Mouse (Mus musculus) heart, adult 8-10 months (tissue): ENCODE data around the gene Srgn. TPM values are rescaled to one million over a fixed set of nuclear protein-coding genes. Genes with fewer than 3 reads are reported as not detected.
"Not testable (repeated sequence)": the region's sequence is repeated elsewhere in the genome, so short reads cannot be mapped to it uniquely, and the experiment has no call there.

Experiments used
- DNase-seq: peaks from one replicate; pipeline ENCODE4 v3.0.0; 2022; ENCODE audit warnings: low spot score
- total RNA-seq, 4 experiments: library from RNA; stranded (reverse); gene quantifications; 2 replicates each; pipeline ENCODE4 v1.2.4; 2022

Gene Srgn
- total RNA-seq, 4 experiments from 2014 or later, result 36.1 to 45.8 (median 37.8) TPM

GRCm38 (mm10) chr10:62485878-62486582 lies 41.2 kb downstream of the Srgn start:
- DNase-seq, result no peak

DNA sequence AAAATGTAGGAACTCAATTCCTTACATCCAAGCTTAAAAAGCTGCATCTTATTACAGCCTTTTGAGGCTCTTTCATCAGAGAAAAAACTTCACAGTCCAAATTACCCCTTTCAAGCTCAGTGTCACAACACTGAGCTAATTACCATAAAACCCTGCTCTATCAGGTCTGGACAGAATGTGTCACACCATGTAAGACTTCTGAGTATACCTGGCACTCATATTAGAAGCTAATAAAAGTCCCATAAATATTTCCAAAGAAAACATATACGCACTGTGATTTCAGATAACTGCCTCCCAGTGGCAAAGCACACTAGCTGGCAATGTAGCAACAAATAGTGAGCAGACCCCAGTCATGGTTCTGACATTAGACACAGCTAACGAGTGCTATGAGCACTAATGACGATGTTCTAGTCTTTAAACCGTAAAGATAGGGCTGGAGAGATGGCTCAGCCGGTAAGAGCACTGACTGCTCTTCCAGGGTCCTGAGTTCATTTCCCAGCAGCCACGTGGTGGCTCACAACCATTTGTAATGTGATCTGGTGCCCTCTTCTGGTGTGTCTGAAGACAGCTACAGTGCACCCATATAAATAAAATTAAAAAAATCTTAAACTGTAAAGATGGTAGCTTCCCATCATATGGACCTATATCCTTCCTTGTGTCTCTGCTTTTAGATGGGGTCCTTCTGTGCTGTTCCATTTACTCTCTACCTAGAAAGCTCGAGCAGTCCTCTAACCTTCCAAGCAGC lies 46.0 kb downstream of the Srgn start:
- DNase-seq, result no peak

DNA sequence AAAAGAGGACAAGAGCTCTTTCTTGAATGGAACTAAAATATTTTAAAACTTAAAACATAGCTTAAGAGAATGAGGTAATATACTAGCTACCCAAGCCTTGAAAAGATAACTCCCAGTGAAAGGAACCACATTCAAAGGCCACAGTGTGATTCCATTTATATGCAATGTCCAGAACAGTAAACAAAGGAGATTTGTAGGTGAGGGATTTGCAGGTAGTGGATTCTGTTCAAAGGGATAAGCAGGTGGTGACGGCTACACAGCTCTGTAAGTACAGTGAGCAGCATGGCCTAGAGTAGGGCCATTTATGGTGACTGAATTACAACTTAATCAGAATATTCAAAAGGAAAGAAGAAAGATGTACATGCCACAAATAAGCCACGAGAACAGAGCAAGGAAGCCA lies 50.3 kb downstream of the Srgn start:
- no peak for DNase-seq

DNA sequence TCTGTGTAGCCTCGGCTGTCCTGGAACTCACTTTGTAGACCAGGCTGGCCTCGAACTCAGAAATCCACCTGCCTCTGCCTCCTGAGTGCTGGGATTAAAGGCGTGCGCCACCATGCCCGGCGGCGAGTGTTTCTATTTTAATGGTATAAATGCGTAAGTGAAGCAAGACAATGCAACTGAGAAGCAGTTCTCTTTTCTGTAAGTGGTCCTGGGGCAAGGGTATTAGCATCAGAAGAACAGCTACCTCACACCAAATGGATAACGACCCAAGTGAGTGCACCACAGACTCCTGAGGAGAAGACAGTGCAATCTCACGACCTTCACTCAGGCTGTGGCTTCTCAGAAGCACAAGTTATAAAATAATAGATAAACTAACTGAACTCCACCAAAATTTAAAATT lies 52.3 kb downstream of the Srgn start:
- DNase-seq, result no peak

DNA sequence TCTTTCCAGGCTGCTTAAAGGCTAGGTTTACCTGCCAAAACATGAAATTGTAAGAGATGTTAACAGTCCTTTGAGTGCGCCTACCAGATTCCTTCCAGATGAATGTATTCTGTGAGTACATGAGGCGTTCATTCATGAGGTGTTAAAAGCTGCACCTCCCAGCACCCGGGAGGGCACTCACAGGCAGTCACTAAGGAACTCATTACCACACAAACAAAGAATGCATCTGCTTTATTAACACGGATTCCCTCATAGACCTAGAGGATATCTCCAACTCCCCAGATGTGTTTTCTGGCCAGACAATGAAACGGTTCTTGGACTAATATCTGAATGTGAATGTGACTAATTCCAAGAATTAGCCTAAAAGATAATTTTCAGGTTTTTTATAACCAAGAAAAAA lies 56.1 kb downstream of the Srgn start:
- no peak for DNase-seq

DNA sequence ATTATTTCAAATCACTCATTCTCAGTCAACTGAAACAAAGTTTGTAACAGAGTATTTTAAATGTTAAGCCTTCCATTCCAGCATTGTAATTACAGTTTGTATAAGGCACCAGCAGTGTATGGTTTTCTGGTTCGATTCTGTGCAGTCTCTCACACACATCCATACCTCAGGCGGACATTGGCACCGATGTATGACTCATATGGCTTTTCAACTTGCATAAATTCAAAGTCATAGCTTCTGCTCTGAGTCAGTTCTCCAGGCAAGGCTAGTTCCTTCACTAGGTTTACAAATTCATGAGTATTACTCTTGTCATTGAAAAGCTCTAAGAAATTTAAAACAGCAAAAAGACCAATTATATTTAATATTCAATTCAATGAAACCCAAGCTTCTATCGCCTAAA lies 57.5 kb downstream of the Srgn start:
- no peak for DNase-seq

DNA sequence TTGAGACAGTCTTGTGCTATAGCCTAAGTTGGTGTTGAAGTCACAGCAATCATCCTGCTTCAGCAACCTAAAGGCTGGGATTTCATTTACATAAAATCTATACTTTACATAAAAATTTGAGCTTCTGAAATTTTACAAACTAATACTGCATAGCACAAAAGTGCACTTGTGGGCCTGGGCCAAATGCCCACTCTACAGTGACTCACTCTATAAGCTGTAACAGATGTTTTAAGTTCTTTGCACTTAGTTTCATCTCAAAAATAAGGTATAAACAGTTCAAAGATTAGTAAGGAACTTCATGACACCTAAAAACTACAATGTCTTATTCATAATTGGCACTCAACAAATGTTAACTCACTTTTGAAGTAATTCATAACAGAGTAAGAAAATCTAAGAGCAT lies 65.9 kb downstream of the Srgn start:
- DNase-seq, result no peak

- not testable (repeated sequence) for DNase-seq
Observed at GRCm38 (mm10) chr10:62452001-62452400, 75.2 kb downstream of the Srgn start.

DNA sequence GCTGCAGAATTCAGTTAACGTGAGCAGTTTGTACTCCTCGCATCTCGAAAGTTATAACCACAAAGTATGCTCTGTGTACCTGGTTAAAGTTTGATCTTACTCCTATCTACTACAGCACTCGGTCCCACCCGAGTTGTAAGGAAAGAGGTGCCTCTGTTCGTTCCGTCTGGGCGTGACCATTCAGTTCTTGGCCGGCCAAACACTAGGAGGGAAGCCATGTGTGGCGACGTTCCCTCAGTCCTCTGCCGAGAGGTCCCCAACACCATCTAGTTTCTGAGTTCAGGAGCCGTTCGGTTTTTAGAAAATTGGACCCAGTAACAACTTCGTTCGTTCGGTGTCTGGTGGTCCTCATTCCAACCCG lies 77.0 kb downstream of the Srgn start:
- no peak for DNase-seq

DNA sequence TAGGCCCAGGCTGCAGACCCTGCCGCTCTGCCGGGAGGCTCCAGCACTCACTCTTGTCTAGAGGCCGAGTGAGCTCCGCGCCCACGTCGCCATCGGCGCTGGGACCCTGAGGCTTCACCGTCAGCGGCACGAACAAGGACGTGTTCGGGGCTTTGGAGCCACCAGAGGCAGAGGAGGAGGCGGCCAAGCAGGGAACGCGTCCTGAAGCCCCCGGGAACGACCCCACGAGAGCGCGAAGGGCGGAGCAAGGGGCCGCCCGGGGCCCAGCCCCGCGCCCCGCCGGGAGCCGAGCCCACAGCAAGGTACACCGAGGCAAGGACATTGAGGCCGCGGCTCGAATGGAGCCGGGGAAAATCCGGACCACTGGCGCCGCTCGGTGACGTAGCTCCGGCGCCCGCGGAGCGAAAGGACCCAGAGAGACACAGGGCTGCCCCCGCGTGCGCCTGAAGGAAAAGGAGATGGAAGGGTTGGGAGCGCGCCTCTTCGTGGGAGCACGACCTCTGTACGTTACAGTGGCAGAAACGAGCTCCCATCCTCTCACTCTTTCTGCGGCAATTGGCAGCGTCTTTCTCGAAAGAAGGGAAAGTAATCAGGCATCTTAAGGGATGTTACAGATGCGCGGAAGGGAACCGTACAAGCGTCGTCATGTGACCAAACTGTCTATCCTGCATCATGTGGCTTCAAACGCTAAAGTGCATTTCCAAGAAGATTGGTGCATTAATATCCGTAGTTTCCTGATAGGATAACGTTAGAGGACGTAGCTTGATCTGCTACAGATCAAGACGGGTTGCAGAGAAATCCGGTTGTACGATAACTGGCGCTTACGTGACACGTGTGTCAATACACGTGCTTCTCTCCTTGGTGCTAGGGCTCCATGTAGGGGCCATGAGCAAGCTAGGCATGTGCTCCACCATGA lies 77.6 kb downstream of the Srgn start, which contains the start of the genes 4930507D05Rik and Supv3l1:
Gene 4930507D05Rik (plus strand): TSS at position 126 of the 916 bp plus-strand sequence.
Gene Supv3l1 (minus strand): TSS at position 375 of the 916 bp plus-strand sequence.
- DNase-seq, result peak; percentile 87

Other genes starting within 250 kb of the Srgn start
- gene Hk1, start 147.5 kb downstream of the Srgn start, total RNA-seq, result 100 to 1,000 TPM in 3 of 4 experiments, 10 to 100 TPM in 1; 87.3 to 137 (median 106) TPM
- not detected for gene Hkdc1, start 105.0 kb downstream of the Srgn start, total RNA-seq
- gene 4930507D05Rik, start 78.0 kb downstream of the Srgn start, total RNA-seq, result under 1 TPM; 0.14 to 0.37 (median 0.22) TPM
- 10 to 100 TPM; 35.9 to 46.2 (median 40.4) TPM for gene Supv3l1, start 77.7 kb downstream of the Srgn start, total RNA-seq
- gene Vps26a, start 40.6 kb downstream of the Srgn start, total RNA-seq, result 10 to 100 TPM; 42.9 to 55.6 (median 50.1) TPM
- gene Kif1bp, start 51.0 kb upstream of the Srgn start, total RNA-seq, result 10 to 100 TPM; 43.5 to 46.8 (median 44.8) TPM
- 10 to 100 TPM; 27.4 to 31.3 (median 29.2) TPM for gene Ddx21, start 74.8 kb upstream of the Srgn start, total RNA-seq
- 10 to 100 TPM; 39.1 to 52.9 (median 45.5) TPM for gene Ddx50, start 123.8 kb upstream of the Srgn start, total RNA-seq
- under 1 TPM; 0.60 to 0.95 (median 0.77) TPM for gene Stox1, start 198.7 kb upstream of the Srgn start, total RNA-seq